Mouse (Mus musculus) adrenal gland, adult (tissue): ENCODE data around the gene Plekhh1.

Source experiments
- DNase-seq, 2 experiments: peaks; one replicate each; pipeline ENCODE4 v3.0.0; 2022 to 2023; ENCODE audit warnings: low spot score in 1 of 2; ENCODE audit not compliant: inconsistent age in 2 of 2

The Plekhh1 gene

GRCm38 (mm10) chr12:79069916-79070315 lies 41.0 kb downstream of the Plekhh1 start:
- DNase-seq: no peak

- no peak for DNase-seq
Observed at GRCm38 (mm10) chr12:79070736-79071333, 41.9 kb downstream of the Plekhh1 start.

DNA sequence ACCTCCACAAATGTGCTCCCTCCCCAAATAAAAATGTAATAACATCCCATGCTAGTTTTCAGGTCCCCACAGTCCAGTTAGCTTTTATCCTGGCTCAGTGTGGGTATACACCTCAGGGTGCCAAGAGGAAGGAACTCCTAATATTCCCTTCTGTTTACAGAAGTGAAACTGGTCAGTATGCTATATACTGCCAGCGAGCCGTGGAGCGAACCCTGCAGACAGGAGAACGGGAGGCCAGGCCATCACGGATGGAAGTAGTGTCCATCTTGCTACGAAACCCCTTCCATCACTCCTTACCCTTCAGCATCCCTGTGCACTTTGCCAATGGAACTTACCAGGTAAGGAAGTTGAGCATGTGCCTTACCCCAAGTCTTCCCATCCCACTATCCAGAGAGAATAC lies 43.6 kb downstream of the Plekhh1 start:
- DNase-seq: no peak

DNA sequence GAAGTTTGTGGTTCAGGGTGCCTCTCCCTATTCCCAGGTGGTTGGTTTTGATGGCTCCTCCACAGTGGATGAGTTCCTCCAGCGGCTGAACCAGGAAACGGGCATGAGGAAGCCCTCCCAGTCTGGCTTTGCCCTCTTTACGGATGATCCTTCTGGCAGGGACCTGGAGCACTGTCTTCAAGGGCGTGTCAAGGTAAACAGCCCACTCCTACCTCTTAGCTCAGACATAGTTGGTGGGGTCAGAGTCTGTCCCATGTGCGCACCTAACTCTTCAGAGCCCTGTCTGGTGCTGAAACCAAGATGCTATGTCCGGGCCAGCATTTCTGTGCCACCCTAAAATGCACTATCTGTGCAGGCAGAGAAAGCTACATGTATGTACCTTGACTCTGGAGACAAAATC lies 44.4 kb downstream of the Plekhh1 start:
- no peak for DNase-seq

- DNase-seq: peak; percentile 88 to 94
Observed at GRCm38 (mm10) chr12:79089182-79089812, 60.3 kb downstream of the Plekhh1 start, which contains the start of gene Pigh. TSS of gene Pigh (minus strand) at chr12:79089651.

DNA sequence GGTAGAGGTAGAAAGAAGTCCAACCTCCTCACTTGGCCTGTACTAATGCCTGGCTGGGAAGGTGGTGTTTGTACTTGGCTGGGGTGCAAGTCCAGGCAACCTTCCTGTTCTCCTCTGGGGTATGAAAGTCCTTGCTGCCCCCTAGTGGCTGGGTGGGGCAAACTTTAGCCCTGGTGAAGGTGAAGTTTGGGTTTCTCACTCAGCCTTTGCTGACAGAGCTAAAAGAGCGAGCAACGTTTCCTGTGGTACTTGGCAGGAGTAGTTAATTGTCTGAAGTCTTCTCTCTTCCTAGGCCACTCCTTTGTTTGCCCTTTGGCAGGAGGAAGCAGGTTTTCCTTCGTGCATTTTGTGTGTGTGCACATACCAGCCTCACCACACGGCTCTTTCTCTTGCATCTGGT lies 63.6 kb downstream of the Plekhh1 start:
- DNase-seq: peak; percentile 59 to 85

- peak in 1 of 2 experiments; percentile 65 for DNase-seq
Observed at GRCm38 (mm10) chr12:79097106-79097752, 68.3 kb downstream of the Plekhh1 start.

DNA sequence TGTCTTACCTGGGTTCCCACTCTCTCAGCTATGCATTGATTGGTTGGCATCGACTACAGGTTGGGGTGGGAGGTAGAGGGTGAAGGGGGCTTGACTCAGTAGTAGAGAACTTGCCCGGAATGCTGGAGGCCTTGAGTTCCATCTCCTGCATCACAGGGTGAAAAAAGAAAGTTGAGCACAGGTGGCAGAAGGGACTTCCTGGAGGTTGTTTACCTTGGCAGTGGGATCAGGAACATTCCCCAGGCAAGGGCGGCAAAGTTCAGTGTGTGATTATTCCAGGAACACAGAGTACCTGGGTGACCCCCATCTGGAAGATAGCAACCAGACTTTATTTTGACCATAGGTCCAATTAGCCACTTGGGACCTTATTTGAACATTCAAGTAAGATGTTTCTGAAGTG lies 74.8 kb downstream of the Plekhh1 start:
- no peak for DNase-seq

- DNase-seq: no peak
Observed at GRCm38 (mm10) chr12:79104544-79104943, 75.6 kb downstream of the Plekhh1 start.

DNA sequence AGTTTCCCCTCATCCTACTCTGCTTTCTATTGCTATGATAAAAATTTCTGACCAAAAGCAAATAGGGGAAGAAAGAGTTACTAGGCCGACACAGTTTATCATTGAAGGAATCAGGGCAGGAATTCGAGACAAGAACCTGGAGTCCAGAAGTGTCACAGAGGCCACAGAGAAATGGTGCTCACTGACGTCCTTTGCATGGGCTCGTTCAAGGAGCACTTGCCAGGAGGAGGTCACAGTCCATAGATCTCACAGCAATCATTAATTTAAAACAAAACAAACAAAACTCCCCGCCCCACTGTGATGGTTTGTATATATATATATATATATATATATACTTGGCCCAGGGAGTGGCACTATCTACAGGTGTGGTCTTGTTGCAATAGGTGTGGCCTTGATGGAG lies 76.3 kb downstream of the Plekhh1 start:
- no peak for DNase-seq

- no peak for DNase-seq
Observed at GRCm38 (mm10) chr12:79118991-79119390, 90.0 kb downstream of the Plekhh1 start.

DNA sequence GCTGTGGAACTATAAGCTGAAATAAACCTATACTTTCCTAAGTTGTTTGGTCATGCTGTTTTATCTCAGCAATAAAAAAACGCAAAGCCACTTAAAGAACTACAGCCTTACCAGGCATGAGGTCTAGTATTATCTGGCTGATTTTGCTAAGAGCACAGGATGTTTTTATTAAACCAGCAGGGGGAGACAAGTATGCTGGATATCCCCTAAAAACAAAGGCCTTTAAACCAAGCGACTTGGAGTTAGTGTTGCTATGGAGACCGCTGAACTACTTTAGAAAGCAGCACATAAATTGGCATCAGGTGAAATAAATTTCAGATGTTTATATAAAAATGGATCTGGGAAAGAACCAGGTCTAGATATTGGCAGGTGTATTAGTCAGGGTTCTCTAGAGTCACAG lies 93.9 kb downstream of the Plekhh1 start:
- peak in 1 of 2 experiments; percentile 30 for DNase-seq

DNA sequence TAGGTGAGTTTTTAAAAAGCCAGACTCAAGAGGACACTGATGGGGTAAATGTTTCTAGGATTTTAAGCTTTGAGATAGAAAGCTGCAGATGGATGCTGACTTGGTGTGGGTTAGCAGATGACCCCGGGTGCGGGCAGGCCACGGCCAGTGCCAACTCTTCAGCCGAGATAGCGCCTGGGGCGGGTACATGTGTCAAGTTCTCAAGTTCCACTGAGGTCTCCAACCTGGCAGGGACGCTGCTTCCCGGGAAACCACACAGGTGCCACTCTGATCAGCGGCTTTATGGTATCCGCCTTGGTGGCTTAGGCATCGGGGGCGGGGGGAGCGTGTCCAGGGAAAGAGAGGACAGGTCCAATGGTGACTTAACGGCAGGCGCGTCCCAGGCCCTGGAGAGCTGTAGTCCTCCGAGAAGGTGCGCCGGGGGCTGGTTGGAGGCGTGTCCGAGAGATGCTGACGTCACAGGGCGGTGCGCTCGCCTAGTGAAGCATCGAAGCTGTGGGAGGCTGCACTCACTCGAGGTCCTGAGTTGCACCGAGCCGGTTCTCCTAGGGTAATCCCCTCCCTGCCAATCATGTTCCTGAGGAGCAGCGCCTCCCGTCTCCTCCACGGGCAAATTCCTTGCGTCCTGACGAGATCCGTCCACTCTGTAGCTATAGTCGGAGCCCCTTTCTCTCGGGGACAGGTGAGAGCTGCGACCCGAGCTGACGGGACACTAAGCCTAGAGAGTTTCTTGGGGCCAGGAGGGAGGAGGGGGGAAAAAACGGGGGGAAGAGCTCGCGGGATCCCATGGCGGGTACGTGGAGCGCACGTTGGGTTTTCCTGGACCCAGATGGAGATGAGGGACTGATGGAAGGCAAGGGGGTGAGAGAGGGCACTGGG lies 101.6 kb downstream of the Plekhh1 start, which contains the start of gene Arg2:
TSS of gene Arg2 (plus strand) at position 479 of the 879 bp plus-strand sequence.
- DNase-seq: peak; percentile 69 to 84
